Mouse (Mus musculus): ENCODE measurements around the gene Gm43638. TPM values are rescaled to one million over a fixed set of nuclear protein-coding genes. Genes with fewer than 3 reads are reported as not detected.
"Not testable (repeated sequence)": the region's sequence is repeated elsewhere in the genome, so short reads cannot be mapped to it uniquely, and the experiment has no call there.

Gene Gm43638
- not detected in 2 replicates for polyA plus RNA-seq (2015; fragmentation: Nextera tagmentation; extraction: Ambion mirVana)

DNA sequence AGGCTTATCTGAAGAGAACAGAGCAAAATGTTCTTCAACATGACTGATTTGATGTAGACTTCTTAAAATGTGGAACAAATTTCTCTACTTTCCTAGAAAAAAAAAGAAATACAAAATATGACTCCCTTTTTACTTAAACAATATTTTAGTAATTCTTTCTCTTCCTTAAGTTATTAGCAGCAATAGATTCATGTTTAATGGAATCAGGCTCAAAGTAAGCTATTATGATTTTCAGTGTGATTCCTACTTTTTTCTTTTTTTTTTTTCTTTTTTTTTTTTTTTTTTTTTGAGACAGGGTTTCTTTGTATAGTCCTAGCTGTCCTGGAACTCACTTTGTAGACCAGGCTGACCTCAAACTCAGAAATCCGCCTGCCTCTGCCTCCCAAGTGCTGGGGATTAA lies at the start of gene Gm43638:
Gm43638 (minus strand) TSS at position 101 of the 400 bp plus-strand sequence.
- H3K27me3 ChIP-seq; H3K36me3 ChIP-seq; ATAC-seq (ENCODE audit: low read depth); H3K27ac ChIP-seq; H3K4me1 ChIP-seq (replicated peaks); H3K9me3 ChIP-seq (replicated peaks); H3K4me3 ChIP-seq (replicated peaks); DNase-seq; H3K9ac ChIP-seq; H3K4me2 ChIP-seq: not testable (repeated sequence)
- WGBS (ENCODE audit: insufficient replicate concordance), result 60% methylated on average over 1 of the region's 1 CpGs

DNA sequence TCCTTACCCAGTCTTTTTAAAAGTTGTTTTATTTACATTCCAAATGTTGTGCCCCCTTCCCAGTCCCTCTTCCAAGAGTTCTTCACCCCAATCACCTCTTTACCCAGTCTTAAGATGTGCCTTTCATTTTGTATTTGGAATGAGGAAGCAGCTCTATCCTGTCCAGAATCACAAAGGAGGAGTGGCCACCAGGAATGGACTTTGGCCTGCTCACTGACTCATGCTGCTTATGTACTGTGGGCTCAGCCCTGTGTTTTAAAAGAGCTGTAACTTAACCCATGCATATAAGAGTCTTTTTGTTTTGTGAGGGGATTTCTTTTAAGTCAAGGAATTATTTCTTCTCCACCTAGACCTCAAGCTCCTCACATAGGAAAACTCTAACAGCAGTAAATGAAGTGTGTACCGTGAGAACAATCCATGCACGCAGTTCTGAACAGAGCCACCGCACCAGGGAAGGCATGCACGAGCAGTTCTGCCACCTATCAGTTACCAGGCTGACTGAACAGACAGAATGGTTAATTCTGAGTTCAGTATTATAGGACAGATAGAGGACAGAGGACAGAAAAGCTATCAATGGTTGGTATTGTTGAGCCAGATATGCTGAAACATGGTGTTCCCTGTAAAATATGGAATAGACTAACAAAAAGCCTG lies 49.5 kb upstream of the Gm43638 start:
- peak; percentile 70 for ATAC-seq (ENCODE audit: low read depth)
- Histone ChIP-seq H3K27ac (no peak overlapping the region), H3K9ac (no peak overlapping the region), H3K4me2 (no peak overlapping the region), H3K4me3 (replicated peaks) (no peak overlapping the region), H3K9me3 (replicated peaks) (no peaks in the 10 kb centered on the region), H3K36me3 (no peaks in the 10 kb centered on the region), H3K27me3 (no peaks in the 10 kb centered on the region), H3K4me1 (replicated peaks) (no peaks in the 10 kb centered on the region)
- DNase-seq, result no peak
- WGBS (ENCODE audit: insufficient replicate concordance), result 69% methylated on average over 4 of the region's 4 CpGs

DNA sequence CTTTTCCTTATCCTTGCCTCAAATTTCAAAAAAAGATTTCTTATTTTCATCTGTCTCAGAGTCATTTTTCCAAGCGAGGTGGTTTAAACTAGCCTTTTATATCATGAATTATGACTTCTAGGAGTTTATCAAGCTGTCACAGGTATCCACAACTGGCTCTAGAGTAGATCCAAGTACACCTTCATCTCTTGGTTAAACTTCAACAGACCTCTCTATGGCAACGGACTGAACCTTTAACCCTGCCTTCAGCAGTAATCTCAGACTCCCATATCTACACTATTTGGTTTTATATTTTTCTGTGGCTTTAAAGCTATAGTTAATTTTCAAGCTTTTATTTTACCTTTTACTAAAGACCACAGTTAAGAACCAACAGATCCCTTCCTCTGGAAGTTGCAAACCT lies 45.7 kb upstream of the Gm43638 start:
- Histone ChIP-seq H3K4me1 (replicated peaks) (no peaks in the 10 kb centered on the region), H3K27ac (no peak overlapping the region), H3K27me3 (no peaks in the 10 kb centered on the region), H3K9ac (no peak overlapping the region), H3K4me3 (replicated peaks) (no peak overlapping the region), H3K9me3 (replicated peaks) (no peaks in the 10 kb centered on the region), H3K36me3 (no peaks in the 10 kb centered on the region), H3K4me2 (no peak overlapping the region)
- DNase-seq (no peak), ATAC-seq (ENCODE audit: low read depth) (peak; percentile 67; the same call in 1 of the 2 replicates)
- 53% methylated on average over 2 of the region's 2 CpGs for WGBS (ENCODE audit: insufficient replicate concordance)

DNA sequence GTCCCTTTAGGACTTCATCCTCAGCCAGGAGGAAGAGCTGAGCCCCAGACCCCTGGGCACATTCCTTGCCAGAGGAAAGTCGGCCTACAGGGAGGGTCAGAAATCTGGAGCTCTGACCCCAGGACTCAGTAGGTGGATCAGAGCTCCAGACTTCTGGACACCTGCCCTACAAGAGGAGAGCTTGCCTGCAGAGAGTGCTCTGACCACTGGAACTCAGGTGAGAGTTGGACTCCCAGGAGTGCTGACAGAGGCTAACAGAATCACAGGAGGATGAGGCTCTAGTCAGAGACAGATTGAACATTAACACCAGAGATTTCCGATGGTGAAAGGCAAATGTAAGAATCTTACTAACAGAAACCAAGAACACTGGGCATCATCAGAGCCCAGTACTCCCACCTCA lies 37.0 kb upstream of the Gm43638 start:
- not testable (repeated sequence) for DNase-seq; H3K9me3 ChIP-seq (replicated peaks); ATAC-seq (ENCODE audit: low read depth); H3K4me1 ChIP-seq (replicated peaks); H3K9ac ChIP-seq; H3K27ac ChIP-seq; H3K27me3 ChIP-seq; H3K4me2 ChIP-seq; H3K36me3 ChIP-seq; H3K4me3 ChIP-seq (replicated peaks)
- 59% methylated on average over 2 of the region's 2 CpGs for WGBS (ENCODE audit: insufficient replicate concordance)

DNA sequence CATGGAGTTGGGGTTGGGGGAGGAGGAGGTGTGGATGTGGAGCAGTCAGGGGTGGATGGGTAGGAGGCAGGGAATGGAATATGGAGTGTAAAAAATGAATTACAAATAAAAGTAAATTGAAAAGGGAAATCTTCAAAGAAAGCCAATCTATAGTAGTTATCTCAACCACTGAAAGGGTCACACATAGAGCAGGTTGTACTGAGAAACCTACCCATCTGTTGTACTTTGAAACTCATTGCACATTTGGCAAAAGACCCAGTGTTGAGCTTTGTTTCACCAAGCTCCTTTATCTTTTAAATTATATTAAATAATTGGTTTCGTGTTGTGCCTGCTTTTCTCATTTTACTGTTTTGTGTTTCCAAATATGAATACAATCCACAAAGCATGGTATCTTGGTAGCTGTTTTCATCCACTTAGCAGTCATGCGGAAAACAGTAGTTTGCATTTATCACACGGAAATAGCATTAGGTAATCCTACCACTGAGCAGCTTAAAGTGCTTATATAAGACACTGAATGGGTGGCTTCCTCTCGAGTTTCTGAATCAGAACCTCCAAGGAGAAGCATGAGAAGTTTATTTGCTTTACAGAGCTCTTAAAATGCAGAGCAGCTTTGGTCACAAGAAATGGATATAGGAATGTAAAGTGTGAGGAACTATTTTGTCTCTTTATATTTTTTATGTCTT lies 19.3 kb upstream of the Gm43638 start:
- 55% methylated on average over 4 of the region's 4 CpGs for WGBS (ENCODE audit: insufficient replicate concordance)
- DNase-seq (no peak), ATAC-seq (ENCODE audit: low read depth) (no peak)
- no peak overlapping the region for H3K4me2 ChIP-seq
- no peaks in the 10 kb centered on the region for H3K36me3 ChIP-seq
- H3K4me3 ChIP-seq (replicated peaks), result no peak overlapping the region
- H3K27ac ChIP-seq, result no peak overlapping the region
- no peaks in the 10 kb centered on the region for H3K9me3 ChIP-seq (replicated peaks)
- no peak overlapping the region for H3K9ac ChIP-seq
- no peaks in the 10 kb centered on the region for H3K27me3 ChIP-seq
- H3K4me1 ChIP-seq (replicated peaks), result no peaks in the 10 kb centered on the region

DNA sequence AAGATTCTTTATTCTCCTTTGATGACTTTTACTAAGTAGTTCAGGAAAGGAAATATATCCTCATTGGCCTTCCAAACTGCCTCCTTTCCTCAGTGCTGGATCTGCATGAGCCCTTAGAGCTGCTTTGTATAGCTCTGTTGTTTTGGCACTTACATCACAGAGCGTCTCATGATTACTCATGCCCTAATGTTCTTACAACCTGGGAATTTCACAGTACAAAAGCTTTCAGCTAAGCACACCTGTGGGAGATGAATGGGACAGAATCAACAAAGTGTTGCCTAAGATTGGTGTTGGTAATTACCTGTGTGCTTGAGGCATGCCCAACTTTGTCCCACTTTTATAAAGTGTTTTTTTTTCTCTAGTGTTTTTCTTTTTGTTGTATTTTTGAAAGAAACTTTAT lies 16.1 kb upstream of the Gm43638 start:
- Histone ChIP-seq H3K4me2 (no peak overlapping the region), H3K4me1 (replicated peaks) (no peaks in the 10 kb centered on the region), H3K4me3 (replicated peaks) (no peak overlapping the region), H3K27me3 (no peaks in the 10 kb centered on the region), H3K27ac (no peak overlapping the region), H3K9me3 (replicated peaks) (no peaks in the 10 kb centered on the region), H3K36me3 (no peaks in the 10 kb centered on the region), H3K9ac (no peak overlapping the region)
- DNase-seq, result no peak
- WGBS (ENCODE audit: insufficient replicate concordance), result 58% methylated on average over 1 of the region's 1 CpGs
- no peak for ATAC-seq (ENCODE audit: low read depth)

DNA sequence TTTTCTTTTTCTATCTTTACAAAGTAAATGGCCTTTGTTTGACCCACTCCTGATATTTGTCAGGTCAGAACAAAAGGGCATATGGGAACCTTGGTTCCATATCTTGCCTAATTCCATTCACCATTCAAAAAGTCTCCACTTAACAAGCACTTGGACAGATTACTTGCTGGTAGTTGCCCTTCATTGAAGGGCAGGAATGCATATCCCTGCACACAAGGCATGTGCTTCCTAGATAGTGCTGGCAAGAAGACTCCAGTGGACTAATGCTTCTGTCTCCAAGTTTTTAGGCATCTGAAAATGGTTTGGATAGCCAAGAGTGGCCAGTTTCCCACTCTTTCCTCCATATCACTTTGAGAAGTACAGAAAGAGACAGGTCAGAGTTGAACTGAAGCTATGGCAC lies 12.7 kb upstream of the Gm43638 start:
- Histone ChIP-seq H3K9ac (no peak overlapping the region), H3K27ac (no peak overlapping the region), H3K4me3 (replicated peaks) (no peak overlapping the region), H3K27me3 (no peaks in the 10 kb centered on the region), H3K36me3 (no peaks in the 10 kb centered on the region), H3K4me2 (no peak overlapping the region), H3K4me1 (replicated peaks) (no peaks in the 10 kb centered on the region), H3K9me3 (replicated peaks) (no peaks in the 10 kb centered on the region)
- DNase-seq, result no peak
- ATAC-seq (ENCODE audit: low read depth), result no peak

DNA sequence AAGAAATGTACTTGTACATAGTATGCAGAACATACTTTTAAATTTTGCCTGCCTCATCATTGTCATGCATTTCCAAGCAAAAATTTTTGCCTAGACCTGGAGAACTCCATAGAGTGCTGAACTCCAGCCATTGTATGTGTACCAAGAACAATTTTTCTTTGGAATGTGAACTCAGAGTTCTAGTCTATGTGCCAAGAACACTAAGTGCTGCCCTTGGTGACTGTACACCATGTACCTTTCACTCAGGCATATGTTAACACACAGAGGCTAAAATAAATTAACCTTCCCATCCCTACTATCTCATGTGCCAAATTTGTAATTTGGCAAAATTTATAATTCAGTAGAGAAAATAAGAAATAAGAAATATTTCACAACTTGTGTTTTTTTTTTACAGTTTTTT lies 12.3 kb upstream of the Gm43638 start:
- no peaks in the 10 kb centered on the region for H3K4me1 ChIP-seq (replicated peaks)
- DNase-seq, result no peak
- H3K9me3 ChIP-seq (replicated peaks), result no peaks in the 10 kb centered on the region
- no peaks in the 10 kb centered on the region for H3K36me3 ChIP-seq
- H3K27me3 ChIP-seq, result no peaks in the 10 kb centered on the region
- no peak for ATAC-seq (ENCODE audit: low read depth)
- H3K27ac ChIP-seq, result no peak overlapping the region
- no peak overlapping the region for H3K4me3 ChIP-seq (replicated peaks)
- H3K9ac ChIP-seq, result no peak overlapping the region
- no peak overlapping the region for H3K4me2 ChIP-seq

DNA sequence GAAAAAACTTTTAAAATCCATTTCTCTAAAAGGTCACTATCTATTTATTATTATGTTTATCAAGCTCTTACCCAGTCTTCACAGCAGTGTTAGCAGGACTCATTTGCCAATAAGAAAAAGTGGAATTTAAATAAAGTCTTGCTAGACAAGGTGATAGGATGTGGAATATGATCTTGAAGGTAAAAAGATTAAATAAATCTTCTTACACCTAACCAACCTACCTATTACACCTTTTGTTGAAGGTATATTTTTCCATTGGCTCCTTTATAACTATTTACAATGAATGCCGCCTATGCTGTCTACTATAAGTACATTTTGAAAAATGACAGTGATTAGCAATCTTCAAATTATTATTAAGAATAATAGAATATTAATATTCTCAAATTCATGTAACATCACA lies 4.2 kb upstream of the Gm43638 start, which contains the start of gene Ugt2a1:
Ugt2a1 (minus strand) TSS at position 101 of the 400 bp plus-strand sequence.
- no peaks in the 10 kb centered on the region for H3K27me3 ChIP-seq
- H3K36me3 ChIP-seq, result no peaks in the 10 kb centered on the region
- DNase-seq (no peak), ATAC-seq (ENCODE audit: low read depth) (no peak)
- WGBS (ENCODE audit: insufficient replicate concordance), result 67% methylated on average over 1 of the region's 1 CpGs
- no peak within 1 kb of the TSS for H3K4me3 ChIP-seq (replicated peaks)
- no peaks in the 10 kb centered on the region for H3K4me1 ChIP-seq (replicated peaks)
- no peak within 1 kb of the TSS for H3K27ac ChIP-seq
- H3K4me2 ChIP-seq, result no peak within 1 kb of the TSS
- H3K9ac ChIP-seq, result no peak within 1 kb of the TSS
- no peaks in the 10 kb centered on the region for H3K9me3 ChIP-seq (replicated peaks)

DNA sequence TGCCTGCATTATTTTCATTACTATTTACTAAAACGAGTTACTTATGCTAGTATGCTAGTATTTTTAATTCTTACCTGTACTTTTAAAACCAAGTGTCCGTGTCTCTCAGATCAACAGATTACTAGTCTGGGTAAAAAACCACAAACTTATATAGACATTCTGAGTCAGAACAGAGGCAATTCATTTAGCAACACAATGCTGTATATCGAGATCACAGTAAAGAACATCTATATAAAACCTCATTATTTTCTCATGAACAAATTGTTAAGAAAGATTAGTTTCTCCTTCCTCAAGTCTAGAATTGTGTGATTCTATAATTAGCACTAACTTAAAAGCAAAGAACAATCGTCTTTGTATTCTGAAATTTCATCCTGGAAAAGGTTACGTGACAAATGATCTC lies 4.4 kb downstream of the Gm43638 start, which contains the start of gene Ugt2a2:
Ugt2a2 (minus strand) TSS at position 101 of the 400 bp plus-strand sequence.
- Histone ChIP-seq H3K4me3 (replicated peaks) (no peak within 1 kb of the TSS), H3K36me3 (no peaks in the 10 kb centered on the region), H3K4me1 (replicated peaks) (no peaks in the 10 kb centered on the region), H3K27me3 (no peaks in the 10 kb centered on the region), H3K9me3 (replicated peaks) (no peaks in the 10 kb centered on the region), H3K27ac (no peak within 1 kb of the TSS), H3K4me2 (no peak within 1 kb of the TSS), H3K9ac (no peak within 1 kb of the TSS)
- DNase-seq, result no peak
- WGBS (ENCODE audit: insufficient replicate concordance), result 63% methylated on average over 5 of the region's 5 CpGs
- no peak for ATAC-seq (ENCODE audit: low read depth)

DNA sequence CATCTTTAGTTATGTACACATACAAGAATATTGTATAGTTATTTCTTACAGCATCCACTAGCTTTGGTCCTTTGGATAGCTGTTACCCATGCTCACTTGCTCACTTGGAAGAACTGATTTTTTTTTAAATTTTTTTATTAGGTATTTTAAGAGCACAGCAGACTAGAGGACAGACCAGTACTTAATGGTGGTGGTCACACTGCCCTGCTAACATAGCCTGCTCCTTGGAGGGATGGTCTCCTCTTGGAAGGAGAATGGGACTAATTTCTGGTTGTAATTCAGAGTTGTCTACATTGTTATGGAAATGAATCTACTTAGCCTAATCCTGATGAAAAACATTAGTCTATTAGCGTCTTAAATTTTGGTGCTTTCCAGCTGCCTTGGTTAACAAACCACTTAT lies 27.8 kb downstream of the Gm43638 start:
- no peaks in the 10 kb centered on the region for H3K36me3 ChIP-seq
- no peak overlapping the region for H3K27ac ChIP-seq
- no peaks in the 10 kb centered on the region for H3K27me3 ChIP-seq
- H3K4me3 ChIP-seq (replicated peaks), result no peak overlapping the region
- H3K9me3 ChIP-seq (replicated peaks), result no peaks in the 10 kb centered on the region
- DNase-seq (no peak), ATAC-seq (ENCODE audit: low read depth) (no peak)
- H3K4me2 ChIP-seq, result no peak overlapping the region
- WGBS (ENCODE audit: insufficient replicate concordance), result 42% methylated on average over 1 of the region's 1 CpGs
- H3K4me1 ChIP-seq (replicated peaks), result no peaks in the 10 kb centered on the region
- H3K9ac ChIP-seq, result no peak overlapping the region

DNA sequence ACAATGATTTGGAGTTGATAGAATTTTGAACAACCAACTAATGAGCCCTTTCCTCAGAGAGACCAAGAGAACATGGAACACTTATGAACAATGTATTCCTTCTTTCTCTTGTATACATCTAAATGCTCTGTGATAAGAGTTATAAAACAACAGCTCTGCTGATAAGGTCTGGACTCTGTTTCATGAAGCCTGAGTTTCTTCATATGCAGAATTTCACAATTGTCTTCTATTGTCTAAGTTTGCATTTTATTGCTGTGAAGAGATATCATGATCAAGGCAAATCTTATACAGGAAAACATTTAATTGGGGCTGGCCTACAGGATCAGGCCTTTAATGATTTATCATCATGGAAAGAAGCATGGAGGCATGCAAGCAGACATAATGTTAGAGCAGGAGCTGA lies 28.9 kb downstream of the Gm43638 start:
- H3K27me3 ChIP-seq, result no peaks in the 10 kb centered on the region
- no peak overlapping the region for H3K27ac ChIP-seq
- H3K9me3 ChIP-seq (replicated peaks), result no peaks in the 10 kb centered on the region
- DNase-seq (no peak), ATAC-seq (ENCODE audit: low read depth) (no peak)
- no peak overlapping the region for H3K9ac ChIP-seq
- H3K4me2 ChIP-seq, result no peak overlapping the region
- H3K4me1 ChIP-seq (replicated peaks), result no peaks in the 10 kb centered on the region
- no peak overlapping the region for H3K4me3 ChIP-seq (replicated peaks)
- no peaks in the 10 kb centered on the region for H3K36me3 ChIP-seq

Data from liver, embryonic 13.5 days (tissue).